Mouse (Mus musculus) kidney, adult 8-10 months (tissue): Measurements from ENCODE around the gene Psap.

Source experiments
- DNase-seq, 2 experiments: peaks; one replicate each; pipeline ENCODE4 v3.0.0; 2022

Psap gene

GRCm38 (mm10) chr10:60265252-60265651 lies 12.2 kb upstream of the Psap start:
- DNase-seq, result no peak

- peak in 1 of 2 experiments; percentile 50 for DNase-seq
Measured at GRCm38 (mm10) chr10:60266842-60267401, 10.5 kb upstream of the Psap start.

- DNase-seq, result no peak
Measured at GRCm38 (mm10) chr10:60268738-60269137, 8.7 kb upstream of the Psap start.

GRCm38 (mm10) chr10:60269141-60270064 lies 8.0 kb upstream of the Psap start:
- DNase-seq, result no peak

GRCm38 (mm10) chr10:60271015-60271414 lies 6.4 kb upstream of the Psap start:
- no peak for DNase-seq

- DNase-seq, result no peak
Measured at GRCm38 (mm10) chr10:60272241-60272640, 5.2 kb upstream of the Psap start.

GRCm38 (mm10) chr10:60273382-60273781 lies 4.0 kb upstream of the Psap start:
- no peak for DNase-seq

- peak in 1 of 2 experiments; percentile 43 for DNase-seq
Measured at GRCm38 (mm10) chr10:60278006-60278399, 576 bp downstream of the Psap start.

GRCm38 (mm10) chr10:60278786-60279185 lies 1.4 kb downstream of the Psap start:
- DNase-seq, result no peak

- no peak for DNase-seq
Measured at GRCm38 (mm10) chr10:60279290-60279940, 2.0 kb downstream of the Psap start.

- peak; percentile 59 to 77 for DNase-seq
Measured at GRCm38 (mm10) chr10:60279941-60280301, 2.5 kb downstream of the Psap start.

- DNase-seq, result no peak
Measured at GRCm38 (mm10) chr10:60280353-60280752, 2.9 kb downstream of the Psap start.

GRCm38 (mm10) chr10:60281571-60282050 lies 4.2 kb downstream of the Psap start:
- DNase-seq, result no peak

- no peak for DNase-seq
Measured at GRCm38 (mm10) chr10:60282116-60283014, 4.9 kb downstream of the Psap start.

GRCm38 (mm10) chr10:60284248-60284647 lies 6.8 kb downstream of the Psap start:
- no peak for DNase-seq

- DNase-seq, result no peak
Measured at GRCm38 (mm10) chr10:60284676-60285111, 7.3 kb downstream of the Psap start.

- no peak for DNase-seq
Measured at GRCm38 (mm10) chr10:60285183-60285582, 7.8 kb downstream of the Psap start.

- DNase-seq, result peak in 1 of 2 experiments; percentile 73
Measured at GRCm38 (mm10) chr10:60285676-60286372, 8.4 kb downstream of the Psap start.

- DNase-seq, result no peak
Measured at GRCm38 (mm10) chr10:60286546-60286945, 9.1 kb downstream of the Psap start.

GRCm38 (mm10) chr10:60287161-60287560 lies 9.7 kb downstream of the Psap start:
- DNase-seq, result peak in 1 of 2 experiments; percentile 37

- DNase-seq, result no peak
Measured at GRCm38 (mm10) chr10:60287726-60288125, 10.3 kb downstream of the Psap start.

GRCm38 (mm10) chr10:60289216-60289615 lies 11.8 kb downstream of the Psap start:
- DNase-seq, result no peak
